Mouse (Mus musculus) lung, adult 2 months (tissue): ENCODE data around the gene Ramac.

Source experiments
- CTCF ChIP-seq: fragments of 200-500 bp; IDR thresholded peaks from 2 replicates; pipeline ENCODE4 v1.5.1; 2011; ENCODE audit warnings: mild to moderate bottlenecking, low read length, control low read depth; ENCODE audit not compliant: insufficient read depth
- POLR2A ChIP-seq: fragments of 200-500 bp; IDR thresholded peaks from 2 replicates; pipeline ENCODE4 v1.6.1; 2011; ENCODE audit warnings: low read depth, mild to moderate bottlenecking, control low read depth, low read length, borderline replicate concordance; ENCODE audit errors: extremely low read depth

DNA sequence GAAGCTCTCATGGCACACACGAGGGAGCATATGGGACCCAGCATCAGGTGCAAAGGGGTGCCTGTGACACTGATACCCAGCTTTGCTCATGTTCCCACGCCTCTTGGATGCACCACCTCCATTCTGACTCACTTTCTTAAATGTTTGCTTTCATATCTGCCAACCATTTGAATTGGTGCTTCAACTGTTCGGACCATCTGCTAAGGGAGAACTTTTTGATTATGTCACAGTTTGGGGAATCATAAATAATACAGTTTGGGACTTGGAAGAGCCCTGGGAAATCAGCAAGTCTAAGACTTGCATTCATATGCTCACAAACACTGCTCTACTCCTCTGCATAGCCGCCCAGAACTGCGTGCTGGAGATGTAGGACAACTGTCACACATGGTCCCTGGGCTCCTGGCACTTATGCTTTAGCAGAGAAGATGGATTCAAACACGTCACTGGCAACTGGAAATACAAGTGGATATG, 31.5 kb upstream of the Ramac start:
- no peak for TF ChIP-seq CTCF
- no peak for TF ChIP-seq POLR2A
